Mouse (Mus musculus): Measurements from ENCODE around the gene Smok2a. TPM values are rescaled to one million over a fixed set of nuclear protein-coding genes. Genes with fewer than 3 reads are reported as not detected.
A peak's percentile ranks its signal among the peaks of the same experiment; 100 is the strongest.
"Not testable (repeated sequence)": the region's sequence is repeated elsewhere in the genome, so short reads cannot be mapped to it uniquely, and the experiment has no call there.

Smok2a gene
- not detected in 2 replicates for polyA plus RNA-seq (2015; fragmentation: Nextera tagmentation; extraction: Ambion mirVana)

DNA sequence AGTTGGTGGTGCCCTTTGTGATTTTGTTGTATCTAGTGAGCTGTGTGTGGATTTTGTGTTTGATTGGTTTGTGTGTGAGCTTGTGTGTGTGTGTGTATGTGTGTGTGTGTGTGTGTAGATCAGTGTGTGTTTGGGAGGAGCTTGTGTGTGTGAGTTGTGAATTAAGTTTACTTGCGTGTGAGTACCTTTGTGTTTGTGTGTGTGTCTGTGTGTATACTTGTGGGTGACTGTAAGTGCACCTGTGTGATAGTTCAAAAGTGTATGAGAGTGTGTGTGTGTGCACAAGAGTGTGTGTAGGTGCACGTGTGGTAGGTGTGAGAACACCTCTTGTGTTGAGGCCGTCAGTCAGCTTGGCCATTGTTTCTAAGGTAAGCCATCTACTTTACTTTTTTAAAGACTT is at the start of gene Smok2a:
Gene Smok2a (plus strand): TSS at position 301 of the 400 bp plus-strand sequence.
- no peak within 1 kb of the TSS for H3K27ac ChIP-seq (ENCODE audit: low read length)
- H3K4me3 ChIP-seq (replicated peaks; ENCODE audit: low read length), result no peak within 1 kb of the TSS
- H3K36me3 ChIP-seq (ENCODE audit: control insufficient read depth, insufficient read depth, low read length), result no peaks in the 10 kb centered on the region
- H3K4me1 ChIP-seq (ENCODE audit: control insufficient read depth, insufficient read depth, low read length), result no peaks in the 10 kb centered on the region
- H3K4me2 ChIP-seq (ENCODE audit: low read depth, low read length), result no peak within 1 kb of the TSS
- H3K9ac ChIP-seq (ENCODE audit: low read length), result no peak within 1 kb of the TSS
- ATAC-seq (ENCODE audit: insufficient read depth, low FRiP score), result no peak
- peaks cover 56% of the 10 kb centered on the region for H3K9me3 ChIP-seq (replicated peaks; ENCODE audit: control insufficient read depth, low read length)
- 87% methylated on average over 3 of the region's 3 CpGs for WGBS
- no peaks in the 10 kb centered on the region for H3K27me3 ChIP-seq (ENCODE audit: control insufficient read depth, insufficient read depth, low read length)

DNA sequence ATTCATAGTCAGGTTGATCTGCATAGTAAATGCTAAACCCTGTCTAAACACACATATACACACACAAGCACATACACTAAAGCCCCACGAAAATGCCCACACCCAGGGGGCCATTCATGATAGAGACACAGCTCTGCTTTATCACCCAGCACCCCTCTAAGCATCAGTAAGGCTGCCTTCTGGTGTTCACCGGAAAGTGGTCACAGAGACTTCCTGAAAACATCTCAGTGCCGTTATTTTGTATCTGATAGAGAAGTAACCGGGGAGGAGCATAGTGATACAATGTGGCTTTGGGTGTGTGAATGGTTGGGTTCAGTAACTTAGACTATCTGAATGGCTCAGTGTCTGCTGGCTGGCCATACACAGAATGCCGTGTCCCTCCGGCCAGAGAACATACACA is 47.4 kb upstream of the Smok2a start:
- not testable (repeated sequence) for H3K9me3 ChIP-seq (replicated peaks; ENCODE audit: control insufficient read depth, low read length); ATAC-seq (ENCODE audit: insufficient read depth, low FRiP score); H3K27ac ChIP-seq (ENCODE audit: low read length); H3K36me3 ChIP-seq (ENCODE audit: control insufficient read depth, insufficient read depth, low read length); H3K9ac ChIP-seq (ENCODE audit: low read length); H3K27me3 ChIP-seq (ENCODE audit: control insufficient read depth, insufficient read depth, low read length); H3K4me2 ChIP-seq (ENCODE audit: low read depth, low read length); H3K4me1 ChIP-seq (ENCODE audit: control insufficient read depth, insufficient read depth, low read length); H3K4me3 ChIP-seq (replicated peaks; ENCODE audit: low read length)
- 74% methylated on average over 6 of the region's 6 CpGs for WGBS

- 52% methylated on average over 1 of the region's 3 CpGs for WGBS
- not testable (repeated sequence) for ATAC-seq (ENCODE audit: insufficient read depth, low FRiP score); H3K36me3 ChIP-seq (ENCODE audit: control insufficient read depth, insufficient read depth, low read length); H3K4me1 ChIP-seq (ENCODE audit: control insufficient read depth, insufficient read depth, low read length); H3K27ac ChIP-seq (ENCODE audit: low read length); H3K9me3 ChIP-seq (replicated peaks; ENCODE audit: control insufficient read depth, low read length); H3K4me2 ChIP-seq (ENCODE audit: low read depth, low read length); H3K9ac ChIP-seq (ENCODE audit: low read length); H3K4me3 ChIP-seq (replicated peaks; ENCODE audit: low read length); H3K27me3 ChIP-seq (ENCODE audit: control insufficient read depth, insufficient read depth, low read length)
These were observed 47.0 kb upstream of the Smok2a start for GRCm38 (mm10) chr17:13174029-13174428.

DNA sequence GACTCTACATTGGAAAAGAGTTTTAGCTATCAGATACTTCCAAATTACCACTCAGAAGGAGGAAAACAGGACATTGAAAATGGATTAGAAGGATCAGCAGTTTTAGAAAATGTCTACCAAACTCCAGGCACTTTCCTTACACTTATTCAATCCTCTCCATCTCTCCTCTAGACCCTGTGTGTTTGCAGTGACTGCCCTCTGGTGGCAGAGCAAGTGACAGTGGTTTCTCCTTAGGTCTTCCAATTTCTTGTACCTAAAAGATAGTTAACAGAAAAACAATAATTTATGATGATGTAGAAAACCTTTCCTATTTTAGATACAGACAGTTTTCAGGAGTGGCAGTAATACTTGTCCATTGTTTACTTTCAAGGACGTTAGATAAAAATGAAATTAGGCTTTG is 45.4 kb upstream of the Smok2a start:
- not testable (repeated sequence) for H3K36me3 ChIP-seq (ENCODE audit: control insufficient read depth, insufficient read depth, low read length); H3K9ac ChIP-seq (ENCODE audit: low read length); H3K27me3 ChIP-seq (ENCODE audit: control insufficient read depth, insufficient read depth, low read length); H3K4me3 ChIP-seq (replicated peaks; ENCODE audit: low read length); H3K4me1 ChIP-seq (ENCODE audit: control insufficient read depth, insufficient read depth, low read length); ATAC-seq (ENCODE audit: insufficient read depth, low FRiP score); H3K4me2 ChIP-seq (ENCODE audit: low read depth, low read length); H3K27ac ChIP-seq (ENCODE audit: low read length); H3K9me3 ChIP-seq (replicated peaks; ENCODE audit: control insufficient read depth, low read length)
- WGBS, result no CpG with 5 or more reads among the region's 1 CpGs

DNA sequence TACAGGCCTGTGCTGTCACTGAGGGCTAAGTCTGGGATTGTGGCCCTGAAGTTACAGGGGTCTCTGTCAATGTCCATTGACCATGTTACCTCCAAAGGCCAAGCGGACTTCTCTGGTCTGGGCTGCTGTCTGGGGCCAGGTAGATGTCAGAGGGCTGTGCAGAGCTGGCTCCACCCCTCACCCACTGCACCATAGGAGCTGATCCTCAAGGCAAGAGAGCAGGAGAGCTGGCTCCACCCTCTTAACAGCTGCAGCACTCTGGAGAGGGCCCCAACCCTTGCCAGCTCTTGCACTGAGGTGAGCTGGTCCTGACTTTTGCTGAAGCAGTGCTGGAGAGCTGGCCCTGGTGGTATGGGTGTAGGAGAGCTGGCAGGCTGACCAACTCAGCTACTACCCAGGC is 43.2 kb upstream of the Smok2a start:
- H3K4me3 ChIP-seq (replicated peaks; ENCODE audit: low read length); H3K36me3 ChIP-seq (ENCODE audit: control insufficient read depth, insufficient read depth, low read length); H3K27ac ChIP-seq (ENCODE audit: low read length); H3K4me2 ChIP-seq (ENCODE audit: low read depth, low read length); H3K9ac ChIP-seq (ENCODE audit: low read length); H3K9me3 ChIP-seq (replicated peaks; ENCODE audit: control insufficient read depth, low read length); H3K27me3 ChIP-seq (ENCODE audit: control insufficient read depth, insufficient read depth, low read length); H3K4me1 ChIP-seq (ENCODE audit: control insufficient read depth, insufficient read depth, low read length): not testable (repeated sequence)
- 59% methylated on average over 1 of the region's 1 CpGs for WGBS
- peak; percentile 34; the same call in 1 of the 2 replicates for ATAC-seq (ENCODE audit: insufficient read depth, low FRiP score)

GRCm38 (mm10) chr17:13179021-13179420 is 42.0 kb upstream of the Smok2a start:
- H3K4me3 ChIP-seq (replicated peaks; ENCODE audit: low read length); H3K27me3 ChIP-seq (ENCODE audit: control insufficient read depth, insufficient read depth, low read length); H3K9me3 ChIP-seq (replicated peaks; ENCODE audit: control insufficient read depth, low read length); H3K9ac ChIP-seq (ENCODE audit: low read length); H3K4me2 ChIP-seq (ENCODE audit: low read depth, low read length); H3K4me1 ChIP-seq (ENCODE audit: control insufficient read depth, insufficient read depth, low read length); H3K27ac ChIP-seq (ENCODE audit: low read length); ATAC-seq (ENCODE audit: insufficient read depth, low FRiP score); H3K36me3 ChIP-seq (ENCODE audit: control insufficient read depth, insufficient read depth, low read length): not testable (repeated sequence)
- WGBS, result 83% methylated on average over 4 of the region's 4 CpGs

- ATAC-seq (ENCODE audit: insufficient read depth, low FRiP score); H3K4me1 ChIP-seq (ENCODE audit: control insufficient read depth, insufficient read depth, low read length); H3K36me3 ChIP-seq (ENCODE audit: control insufficient read depth, insufficient read depth, low read length); H3K4me2 ChIP-seq (ENCODE audit: low read depth, low read length); H3K9me3 ChIP-seq (replicated peaks; ENCODE audit: control insufficient read depth, low read length); H3K4me3 ChIP-seq (replicated peaks; ENCODE audit: low read length); H3K27ac ChIP-seq (ENCODE audit: low read length); H3K9ac ChIP-seq (ENCODE audit: low read length); H3K27me3 ChIP-seq (ENCODE audit: control insufficient read depth, insufficient read depth, low read length): not testable (repeated sequence)
- WGBS, result 89% methylated on average over 5 of the region's 5 CpGs
These were observed 40.5 kb upstream of the Smok2a start for GRCm38 (mm10) chr17:13180491-13180890.

GRCm38 (mm10) chr17:13182712-13183111 is 38.3 kb upstream of the Smok2a start:
- H3K4me3 ChIP-seq (replicated peaks; ENCODE audit: low read length); H3K4me2 ChIP-seq (ENCODE audit: low read depth, low read length); ATAC-seq (ENCODE audit: insufficient read depth, low FRiP score); H3K27me3 ChIP-seq (ENCODE audit: control insufficient read depth, insufficient read depth, low read length); H3K27ac ChIP-seq (ENCODE audit: low read length); H3K9ac ChIP-seq (ENCODE audit: low read length); H3K36me3 ChIP-seq (ENCODE audit: control insufficient read depth, insufficient read depth, low read length); H3K4me1 ChIP-seq (ENCODE audit: control insufficient read depth, insufficient read depth, low read length); H3K9me3 ChIP-seq (replicated peaks; ENCODE audit: control insufficient read depth, low read length): not testable (repeated sequence)
- 67% methylated on average over 2 of the region's 4 CpGs for WGBS

DNA sequence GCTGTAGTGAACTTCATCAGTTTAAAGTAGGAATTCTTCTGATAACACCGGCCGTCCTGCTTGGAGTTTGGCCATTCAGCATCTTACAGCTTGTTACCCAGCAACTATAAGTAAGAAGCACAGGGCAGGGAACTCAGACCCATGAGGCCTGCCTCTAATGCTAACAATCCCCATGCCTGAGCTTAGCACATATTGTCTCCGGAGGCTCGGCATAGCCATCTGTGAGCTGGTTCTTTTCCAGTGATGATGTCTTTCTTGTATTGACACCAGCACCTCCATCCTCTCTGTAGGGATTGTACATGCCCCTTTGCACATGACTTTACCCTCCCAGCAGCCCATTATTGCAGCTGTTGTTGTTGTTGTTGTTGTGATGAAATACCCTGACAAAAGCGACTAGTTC is 36.5 kb upstream of the Smok2a start:
- not testable (repeated sequence) for H3K4me3 ChIP-seq (replicated peaks; ENCODE audit: low read length); H3K27ac ChIP-seq (ENCODE audit: low read length); H3K9ac ChIP-seq (ENCODE audit: low read length); H3K4me2 ChIP-seq (ENCODE audit: low read depth, low read length); H3K36me3 ChIP-seq (ENCODE audit: control insufficient read depth, insufficient read depth, low read length); H3K27me3 ChIP-seq (ENCODE audit: control insufficient read depth, insufficient read depth, low read length); H3K9me3 ChIP-seq (replicated peaks; ENCODE audit: control insufficient read depth, low read length); ATAC-seq (ENCODE audit: insufficient read depth, low FRiP score); H3K4me1 ChIP-seq (ENCODE audit: control insufficient read depth, insufficient read depth, low read length)
- WGBS, result 92% methylated on average over 4 of the region's 5 CpGs

DNA sequence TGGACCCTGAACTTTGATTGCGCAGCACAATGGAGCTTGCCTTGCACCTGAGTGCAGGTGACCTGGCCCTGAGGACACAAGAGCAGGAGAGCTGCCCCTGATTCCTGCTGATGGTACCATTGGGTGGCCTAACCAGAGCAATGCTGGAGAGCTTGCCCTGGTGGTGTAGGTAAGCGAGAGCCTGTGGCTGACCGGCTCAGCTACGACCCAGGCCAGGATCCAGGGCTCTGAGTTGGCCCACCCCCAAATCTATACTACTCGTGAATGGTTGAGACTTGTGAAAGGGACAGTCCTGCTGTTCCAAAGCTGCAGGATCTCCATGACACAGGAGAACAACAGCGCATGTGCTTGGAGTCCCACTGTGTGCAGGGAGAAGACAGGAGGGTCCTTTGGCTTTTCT is 34.4 kb upstream of the Smok2a start:
- H3K4me1 ChIP-seq (ENCODE audit: control insufficient read depth, insufficient read depth, low read length); H3K4me2 ChIP-seq (ENCODE audit: low read depth, low read length); H3K4me3 ChIP-seq (replicated peaks; ENCODE audit: low read length); H3K27me3 ChIP-seq (ENCODE audit: control insufficient read depth, insufficient read depth, low read length); ATAC-seq (ENCODE audit: insufficient read depth, low FRiP score); H3K27ac ChIP-seq (ENCODE audit: low read length); H3K9ac ChIP-seq (ENCODE audit: low read length); H3K9me3 ChIP-seq (replicated peaks; ENCODE audit: control insufficient read depth, low read length); H3K36me3 ChIP-seq (ENCODE audit: control insufficient read depth, insufficient read depth, low read length): not testable (repeated sequence)
- WGBS, result 83% methylated on average over 6 of the region's 6 CpGs
